Mouse (Mus musculus): Measurements from ENCODE around the gene Col20a1. TPM values are rescaled to one million over a fixed set of nuclear protein-coding genes. Genes with fewer than 3 reads are reported as not detected.

Col20a1 gene
- polyA plus RNA-seq, 1 experiment from 2014 or later = 0.15 TPM

- H3K27me3 ChIP-seq (replicated peaks) = no peaks in the 10 kb centered on the region
- H3K4me2 ChIP-seq = peak overlapping the region; percentile 89
- ATAC-seq = no peak
- peak overlapping the region; percentile 96 for H3K9ac ChIP-seq
- peak overlapping the region; percentile 90 for H3K27ac ChIP-seq
- H3K9me3 ChIP-seq (replicated peaks) = no peaks in the 10 kb centered on the region
- H3K36me3 ChIP-seq = peaks cover 25% of the 10 kb centered on the region
- H3K4me3 ChIP-seq = peak overlapping the region; percentile 97
- peaks cover 51% of the 10 kb centered on the region for H3K4me1 ChIP-seq
- 10% methylated on average over 14 of the region's 14 CpGs for WGBS (ENCODE audit: insufficient replicate concordance)
Measured at GRCm38 (mm10) chr2:180966092-180966882, 20.0 kb upstream of the Col20a1 start.

- Histone ChIP-seq H3K36me3 (peaks cover 34% of the 10 kb centered on the region), H3K4me3 (peak within 1 kb of the TSS; percentile 97), H3K4me1 (peaks cover 42% of the 10 kb centered on the region), H3K9ac (peak within 1 kb of the TSS; percentile 96), H3K9me3 (replicated peaks) (no peaks in the 10 kb centered on the region), H3K4me2 (peak within 1 kb of the TSS; percentile 89), H3K27me3 (replicated peaks) (no peaks in the 10 kb centered on the region), H3K27ac (peak within 1 kb of the TSS; percentile 90)
- WGBS (ENCODE audit: insufficient replicate concordance) = under 1% methylated on average over 57 of the region's 57 CpGs
- ATAC-seq = peak; percentile 91
Measured at GRCm38 (mm10) chr2:180967010-180967763, 19.1 kb upstream of the Col20a1 start, which contains the start of gene Arfgap1. Gene Arfgap1 (plus strand): TSS chr2:180967225.

DNA sequence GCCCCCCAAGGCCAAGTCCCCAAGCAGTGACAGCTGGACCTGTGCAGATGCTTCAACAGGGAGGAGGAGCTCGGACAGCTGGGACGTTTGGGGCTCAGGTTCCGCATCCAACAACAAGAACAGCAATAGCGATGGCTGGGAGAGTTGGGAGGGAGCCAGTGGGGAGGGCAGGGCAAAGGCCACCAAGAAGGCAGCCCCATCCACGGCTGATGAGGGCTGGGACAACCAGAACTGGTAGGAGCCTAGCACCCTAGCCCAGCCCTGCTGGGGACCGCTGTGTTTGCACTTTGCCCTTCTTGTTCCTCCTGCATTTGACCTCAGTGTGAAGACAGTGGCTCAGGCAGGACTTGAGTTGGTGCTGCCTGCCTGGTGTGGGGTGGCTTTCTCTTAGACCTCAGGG is 5.2 kb upstream of the Col20a1 start:
- H3K9me3 ChIP-seq (replicated peaks) = no peaks in the 10 kb centered on the region
- H3K27ac ChIP-seq = no peak overlapping the region
- H3K27me3 ChIP-seq (replicated peaks) = no peaks in the 10 kb centered on the region
- H3K4me1 ChIP-seq = no peaks in the 10 kb centered on the region
- 82% methylated on average over 6 of the region's 6 CpGs for WGBS (ENCODE audit: insufficient replicate concordance)
- H3K4me2 ChIP-seq = no peak overlapping the region
- peaks cover 66% of the 10 kb centered on the region for H3K36me3 ChIP-seq
- no peak for ATAC-seq
- H3K9ac ChIP-seq = no peak overlapping the region
- H3K4me3 ChIP-seq = no peak overlapping the region

GRCm38 (mm10) chr2:180985635-180986034 is 700 bp upstream of the Col20a1 start:
- Histone ChIP-seq H3K9me3 (replicated peaks) (no peaks in the 10 kb centered on the region), H3K4me2 (no peak overlapping the region), H3K27me3 (replicated peaks) (no peaks in the 10 kb centered on the region), H3K27ac (no peak overlapping the region), H3K4me3 (no peak overlapping the region), H3K36me3 (peaks cover 21% of the 10 kb centered on the region), H3K9ac (no peak overlapping the region), H3K4me1 (no peaks in the 10 kb centered on the region)
- WGBS (ENCODE audit: insufficient replicate concordance) = 73% methylated on average over 2 of the region's 2 CpGs
- no peak for ATAC-seq

DNA sequence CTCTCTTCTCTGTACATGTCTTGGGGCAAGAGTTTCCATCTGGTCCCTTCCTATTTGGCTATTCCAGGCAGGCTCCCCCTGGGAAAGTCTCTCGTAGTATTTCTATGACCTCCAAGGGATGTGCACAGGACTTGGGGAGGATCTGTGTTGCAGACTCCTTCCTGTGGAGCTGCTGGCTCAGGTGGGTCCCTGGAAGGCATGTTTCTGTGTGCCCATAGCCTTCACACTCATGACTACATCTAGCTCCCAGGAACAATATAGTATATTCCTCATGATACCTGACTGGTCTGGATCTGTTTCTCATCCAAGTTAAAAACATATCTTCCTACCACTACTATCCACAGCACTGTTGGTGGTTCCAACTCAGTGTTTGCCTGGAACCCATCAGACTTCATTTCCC is 666 bp downstream of the Col20a1 start:
- H3K9me3 ChIP-seq (replicated peaks) = no peaks in the 10 kb centered on the region
- no peak overlapping the region for H3K4me3 ChIP-seq
- H3K27ac ChIP-seq = no peak overlapping the region
- no peak overlapping the region for H3K9ac ChIP-seq
- no peak overlapping the region for H3K4me2 ChIP-seq
- WGBS (ENCODE audit: insufficient replicate concordance) = 59% methylated on average over 1 of the region's 1 CpGs
- no peaks in the 10 kb centered on the region for H3K27me3 ChIP-seq (replicated peaks)
- ATAC-seq = no peak
- H3K36me3 ChIP-seq = peaks cover 7% of the 10 kb centered on the region
- H3K4me1 ChIP-seq = no peaks in the 10 kb centered on the region

DNA sequence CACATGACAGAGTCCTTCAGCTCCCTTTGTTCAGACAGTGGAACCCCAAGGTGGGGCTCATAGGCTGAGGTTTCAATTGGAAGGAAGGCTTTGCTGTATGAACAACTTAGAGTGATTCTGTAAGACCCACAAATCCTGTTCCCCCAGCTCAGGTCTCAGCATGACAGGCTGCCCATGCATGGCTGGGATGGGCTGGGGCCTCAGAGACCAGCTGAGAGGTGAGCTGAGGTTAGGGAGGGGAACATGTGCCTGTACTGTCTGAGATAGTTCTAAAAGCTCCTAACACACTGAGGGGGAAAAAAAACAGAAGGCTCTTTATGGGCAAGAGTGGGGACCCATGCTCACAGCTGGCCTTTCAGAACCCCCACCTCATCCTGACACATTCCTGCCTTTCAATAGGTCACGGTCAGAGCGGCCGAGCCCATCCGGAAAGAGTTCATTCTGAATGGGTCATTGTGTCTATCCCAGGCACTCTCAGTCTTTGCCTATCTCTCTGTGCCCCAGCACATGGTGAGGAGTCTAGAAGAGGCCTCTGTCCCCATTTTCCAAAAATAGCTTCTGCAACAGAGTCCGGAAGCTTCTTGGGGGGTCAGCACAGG is 1.2 kb downstream of the Col20a1 start:
- 68% methylated on average over 5 of the region's 5 CpGs for WGBS (ENCODE audit: insufficient replicate concordance)
- ATAC-seq = no peak

DNA sequence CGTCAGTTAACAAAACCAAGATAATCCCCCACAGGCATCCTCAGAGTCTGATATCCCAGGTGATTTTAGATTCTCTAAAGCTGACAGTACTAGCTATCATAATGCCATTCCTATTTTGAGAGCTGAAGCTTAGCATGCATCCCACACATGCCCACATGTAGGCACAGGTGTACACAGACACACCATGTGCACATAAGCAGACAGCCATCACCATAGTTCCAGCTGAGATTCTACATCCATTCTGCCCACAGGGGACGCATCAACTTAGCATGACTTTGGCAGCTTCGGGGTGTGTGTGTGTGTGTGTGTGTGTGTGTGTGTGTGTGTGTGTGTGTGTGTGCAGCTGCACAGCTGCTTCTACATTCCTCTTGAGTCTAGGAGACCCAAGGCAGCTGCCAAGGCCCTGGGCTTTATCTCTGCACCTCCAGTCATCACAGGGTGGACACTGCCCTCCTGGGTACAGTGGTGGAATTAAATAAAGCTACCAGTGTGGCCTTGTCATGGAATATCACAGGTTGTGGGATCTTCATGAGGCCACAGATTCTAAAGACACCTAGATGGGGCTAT is 2.1 kb downstream of the Col20a1 start:
- H3K9ac ChIP-seq = no peak overlapping the region
- H3K4me3 ChIP-seq = no peak overlapping the region
- 65% methylated on average over 3 of the region's 3 CpGs for WGBS (ENCODE audit: insufficient replicate concordance)
- H3K9me3 ChIP-seq (replicated peaks) = no peaks in the 10 kb centered on the region
- no peak overlapping the region for H3K4me2 ChIP-seq
- H3K27me3 ChIP-seq (replicated peaks) = no peaks in the 10 kb centered on the region
- ATAC-seq = no peak
- no peaks in the 10 kb centered on the region for H3K36me3 ChIP-seq
- no peak overlapping the region for H3K27ac ChIP-seq
- no peaks in the 10 kb centered on the region for H3K4me1 ChIP-seq

More for the DNA sequence above, 1.2 kb downstream of the Col20a1 start:
- no peak overlapping the region for H3K4me3 ChIP-seq
- H3K27ac ChIP-seq = no peak overlapping the region
- no peaks in the 10 kb centered on the region for H3K4me1 ChIP-seq
- H3K27me3 ChIP-seq (replicated peaks) = no peaks in the 10 kb centered on the region
- H3K9ac ChIP-seq = no peak overlapping the region
- peaks cover 2% of the 10 kb centered on the region; the same call in 1 of the 2 replicates for H3K36me3 ChIP-seq
- no peaks in the 10 kb centered on the region for H3K9me3 ChIP-seq (replicated peaks)
- H3K4me2 ChIP-seq = no peak overlapping the region

DNA sequence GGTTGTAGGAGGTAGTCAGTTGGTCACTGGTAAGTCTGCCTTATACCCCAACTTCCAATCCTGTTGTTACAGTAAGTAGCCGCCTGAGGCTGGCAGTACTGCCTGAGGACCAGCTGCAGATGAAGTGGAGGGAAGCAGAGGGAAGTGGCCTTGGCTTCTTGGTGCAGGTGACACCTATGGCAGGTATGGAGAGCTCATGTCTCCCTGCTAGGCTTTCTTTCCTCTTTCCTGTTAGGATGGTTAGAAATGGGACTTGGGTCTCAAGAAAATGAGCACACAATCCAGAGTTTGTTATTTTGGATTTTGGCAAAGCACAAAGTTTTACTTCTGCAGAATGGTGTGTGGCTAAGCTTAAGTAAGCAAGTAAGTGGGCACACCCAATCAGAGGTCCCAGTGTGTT is 2.6 kb downstream of the Col20a1 start:
- no peak overlapping the region for H3K27ac ChIP-seq
- ATAC-seq = no peak
- H3K4me3 ChIP-seq = no peak overlapping the region
- no peaks in the 10 kb centered on the region for H3K27me3 ChIP-seq (replicated peaks)
- 51% methylated on average over 1 of the region's 1 CpGs for WGBS (ENCODE audit: insufficient replicate concordance)
- no peaks in the 10 kb centered on the region for H3K36me3 ChIP-seq
- H3K4me2 ChIP-seq = no peak overlapping the region
- no peaks in the 10 kb centered on the region for H3K4me1 ChIP-seq
- H3K9ac ChIP-seq = no peak overlapping the region
- H3K9me3 ChIP-seq (replicated peaks) = no peaks in the 10 kb centered on the region

- Histone ChIP-seq H3K4me1 (no peaks in the 10 kb centered on the region), H3K27me3 (replicated peaks) (no peaks in the 10 kb centered on the region), H3K36me3 (no peaks in the 10 kb centered on the region), H3K9me3 (replicated peaks) (no peaks in the 10 kb centered on the region), H3K9ac (no peak overlapping the region), H3K4me3 (no peak overlapping the region), H3K27ac (no peak overlapping the region), H3K4me2 (no peak overlapping the region)
- WGBS (ENCODE audit: insufficient replicate concordance) = 62% methylated on average over 4 of the region's 4 CpGs
- no peak for ATAC-seq
Measured at GRCm38 (mm10) chr2:180990347-180990746, 4.0 kb downstream of the Col20a1 start.

GRCm38 (mm10) chr2:180994360-180994759 is 8.0 kb downstream of the Col20a1 start:
- Histone ChIP-seq H3K27ac (no peak overlapping the region), H3K4me2 (no peak overlapping the region), H3K36me3 (no peaks in the 10 kb centered on the region), H3K9ac (no peak overlapping the region), H3K4me3 (no peak overlapping the region), H3K9me3 (replicated peaks) (no peaks in the 10 kb centered on the region), H3K4me1 (no peaks in the 10 kb centered on the region), H3K27me3 (replicated peaks) (0 out of 2 replicates have a peak, but pooled peaks cover 5% of the 10 kb centered on the region)
- ATAC-seq = no peak
- 53% methylated on average over 2 of the region's 2 CpGs for WGBS (ENCODE audit: insufficient replicate concordance)

DNA sequence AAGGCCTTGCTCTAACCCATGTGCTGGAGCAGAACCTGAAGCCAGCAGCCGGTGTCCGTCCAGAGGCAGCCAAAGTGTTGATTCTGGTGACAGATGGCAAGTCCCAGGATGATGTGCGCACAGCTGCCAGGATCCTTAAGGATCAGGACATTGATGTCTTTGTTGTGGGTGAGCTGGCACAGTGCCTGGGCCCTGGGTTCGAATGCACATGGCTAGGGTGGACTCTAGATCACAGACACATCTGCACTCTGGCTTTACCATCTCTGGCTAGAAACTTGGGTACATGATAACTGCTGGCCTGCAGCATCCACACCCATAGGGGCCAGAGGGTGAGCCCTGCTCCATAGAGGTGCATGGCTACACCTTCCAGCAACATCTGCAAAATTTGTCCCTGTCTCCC is 9.1 kb downstream of the Col20a1 start:
- ATAC-seq = no peak
- no peaks in the 10 kb centered on the region for H3K36me3 ChIP-seq
- 60% methylated on average over 4 of the region's 4 CpGs for WGBS (ENCODE audit: insufficient replicate concordance)

More for the DNA sequence above, 9.1 kb downstream of the Col20a1 start:
- Histone ChIP-seq H3K4me2 (no peak overlapping the region), H3K4me1 (no peaks in the 10 kb centered on the region), H3K4me3 (no peak overlapping the region), H3K9ac (no peak overlapping the region), H3K27ac (no peak overlapping the region), H3K27me3 (replicated peaks) (0 out of 2 replicates have a peak, but pooled peaks cover 5% of the 10 kb centered on the region), H3K9me3 (replicated peaks) (no peaks in the 10 kb centered on the region)
